Mouse (Mus musculus): ENCODE measurements around the gene Fam208b. TPM values are rescaled to one million over a fixed set of nuclear protein-coding genes. Genes with fewer than 3 reads are reported as not detected.
"Not testable (repeated sequence)": the region's sequence is repeated elsewhere in the genome, so short reads cannot be mapped to it uniquely, and the experiment has no call there.

Fam208b gene
- polyA plus RNA-seq, 1 experiment from 2014 or later, result 15.6 TPM

DNA sequence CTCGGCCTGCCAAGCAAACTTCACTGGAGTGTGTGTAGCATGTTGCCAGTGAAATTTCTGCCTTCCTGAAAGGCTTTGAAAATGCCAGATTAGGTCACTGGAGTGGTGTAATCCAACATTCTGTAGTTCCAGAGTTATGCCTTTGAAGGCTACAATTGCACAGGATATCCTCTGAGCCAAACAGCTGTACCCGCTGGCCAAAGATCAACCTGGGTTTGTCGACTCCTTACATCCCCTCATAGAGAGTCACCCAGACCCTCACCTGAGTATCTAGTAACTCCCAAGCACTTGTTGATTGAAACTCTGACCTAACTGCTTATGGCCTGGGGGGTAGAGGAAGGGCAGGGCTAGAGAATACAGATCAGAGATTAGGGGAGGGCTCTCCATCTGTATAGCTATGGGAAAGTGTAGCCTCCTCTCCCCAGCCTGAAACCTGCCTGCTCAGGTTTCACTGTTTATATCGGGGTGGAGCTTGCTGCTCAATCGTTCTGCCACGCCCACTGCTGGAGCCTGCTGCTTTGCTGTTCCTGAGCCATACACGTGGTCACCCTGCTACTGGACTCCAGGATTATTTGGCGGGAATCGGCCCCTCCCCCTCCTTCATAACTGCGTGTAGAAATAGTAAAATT, 79.1 kb downstream of the Fam208b start:
- Histone ChIP-seq H3K36me3 (ENCODE audit: control insufficient read depth, insufficient read depth, low read length) (no peaks in the 10 kb centered on the region), H3K4me2 (ENCODE audit: low read length) (no peak overlapping the region), H3K9me3 (replicated peaks; ENCODE audit: control insufficient read depth, low read length, poor library complexity, severe bottlenecking) (no peaks in the 10 kb centered on the region), H3K27me3 (ENCODE audit: control insufficient read depth, insufficient read depth, low read depth, low read length) (no peaks in the 10 kb centered on the region), H3K4me3 (ENCODE audit: low read depth, low read length) (no peak overlapping the region), H3K27ac (ENCODE audit: low read length) (no peak overlapping the region), H3K9ac (ENCODE audit: low read depth, low read length) (no peak overlapping the region), H3K4me1 (ENCODE audit: control insufficient read depth, insufficient read depth, low read length) (no peaks in the 10 kb centered on the region; the same call in 1 of the 2 replicates)
- ATAC-seq, result no peak
- WGBS, result 72% methylated on average over 10 of the region's 10 CpGs

DNA sequence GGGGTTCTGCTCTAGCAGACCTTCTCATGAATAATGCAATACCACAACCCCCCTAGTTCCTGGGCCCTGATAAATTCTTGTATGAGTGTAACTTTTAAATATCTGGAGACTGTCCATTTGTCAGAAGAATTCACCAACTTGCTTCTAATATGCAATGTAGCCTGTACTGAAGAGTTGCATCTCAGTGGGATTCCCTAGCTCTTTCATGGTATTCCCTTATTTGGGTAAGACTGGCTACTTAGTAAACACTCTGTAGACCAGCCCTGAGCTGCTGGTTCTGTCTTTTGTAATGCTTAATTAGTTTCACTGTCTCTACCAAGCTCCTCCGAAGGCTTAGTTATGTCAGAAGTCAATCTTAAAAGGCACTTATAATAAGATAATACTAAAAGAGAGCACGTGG, 79.7 kb downstream of the Fam208b start:
- not testable (repeated sequence) for H3K4me2 ChIP-seq (ENCODE audit: low read length); H3K4me1 ChIP-seq (ENCODE audit: control insufficient read depth, insufficient read depth, low read length); H3K9ac ChIP-seq (ENCODE audit: low read depth, low read length); H3K36me3 ChIP-seq (ENCODE audit: control insufficient read depth, insufficient read depth, low read length); H3K4me3 ChIP-seq (ENCODE audit: low read depth, low read length); H3K9me3 ChIP-seq (replicated peaks; ENCODE audit: control insufficient read depth, low read length, poor library complexity, severe bottlenecking); H3K27ac ChIP-seq (ENCODE audit: low read length); H3K27me3 ChIP-seq (ENCODE audit: control insufficient read depth, insufficient read depth, low read depth, low read length); ATAC-seq
- 45% methylated on average over 2 of the region's 2 CpGs for WGBS

DNA sequence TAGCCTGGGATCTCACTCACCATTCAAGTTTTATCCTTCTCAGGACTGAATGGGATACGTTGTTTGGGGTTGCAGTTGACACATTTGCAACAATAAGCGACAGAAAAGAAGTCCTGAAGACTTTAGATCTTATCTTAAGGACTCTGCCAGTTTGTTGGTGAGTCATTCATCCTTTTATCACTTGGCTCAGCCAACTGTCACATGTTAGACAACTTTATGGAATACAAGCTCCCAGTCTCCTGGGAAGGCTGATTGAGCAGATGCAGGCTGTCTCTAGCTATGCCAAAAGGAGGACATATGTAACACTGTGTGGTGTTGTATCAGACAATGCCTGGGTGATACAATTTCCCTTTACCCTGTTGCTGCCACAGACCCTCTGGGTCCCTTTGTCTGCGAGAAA, 80.5 kb downstream of the Fam208b start:
- Histone ChIP-seq H3K9me3 (replicated peaks; ENCODE audit: control insufficient read depth, low read length, poor library complexity, severe bottlenecking) (no peaks in the 10 kb centered on the region), H3K9ac (ENCODE audit: low read depth, low read length) (no peak overlapping the region), H3K36me3 (ENCODE audit: control insufficient read depth, insufficient read depth, low read length) (no peaks in the 10 kb centered on the region), H3K27me3 (ENCODE audit: control insufficient read depth, insufficient read depth, low read depth, low read length) (no peaks in the 10 kb centered on the region), H3K4me3 (ENCODE audit: low read depth, low read length) (no peak overlapping the region), H3K27ac (ENCODE audit: low read length) (no peak overlapping the region), H3K4me1 (ENCODE audit: control insufficient read depth, insufficient read depth, low read length) (no peaks in the 10 kb centered on the region), H3K4me2 (ENCODE audit: low read length) (no peak overlapping the region)
- ATAC-seq, result no peak
- WGBS, result 51% methylated on average over 3 of the region's 3 CpGs

DNA sequence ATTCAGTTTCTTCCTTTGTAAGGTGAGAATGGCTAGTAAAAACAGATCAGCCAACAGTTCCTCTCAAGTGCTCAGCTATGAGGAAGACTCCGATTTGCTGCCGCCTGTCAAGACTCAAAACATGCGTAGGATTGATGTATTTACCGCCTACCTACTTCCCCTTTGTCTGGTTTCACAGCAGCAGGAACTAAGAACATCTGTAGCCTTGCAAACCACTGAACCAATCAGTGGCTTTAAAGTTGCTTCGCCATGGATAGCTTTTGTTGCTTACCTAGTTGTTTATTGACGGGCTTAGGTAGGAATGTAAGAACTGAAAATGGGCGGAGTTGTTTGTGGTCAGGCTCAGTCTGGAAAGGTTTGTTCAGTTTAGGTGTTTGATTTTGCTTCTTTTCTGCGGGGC, 84.6 kb downstream of the Fam208b start:
- no peaks in the 10 kb centered on the region for H3K36me3 ChIP-seq (ENCODE audit: control insufficient read depth, insufficient read depth, low read length)
- no peaks in the 10 kb centered on the region for H3K9me3 ChIP-seq (replicated peaks; ENCODE audit: control insufficient read depth, low read length, poor library complexity, severe bottlenecking)
- WGBS, result 86% methylated on average over 8 of the region's 8 CpGs
- no peak for ATAC-seq
- no peaks in the 10 kb centered on the region for H3K27me3 ChIP-seq (ENCODE audit: control insufficient read depth, insufficient read depth, low read depth, low read length)
- no peak overlapping the region for H3K9ac ChIP-seq (ENCODE audit: low read depth, low read length)
- no peak overlapping the region for H3K27ac ChIP-seq (ENCODE audit: low read length)
- H3K4me1 ChIP-seq (ENCODE audit: control insufficient read depth, insufficient read depth, low read length), result no peaks in the 10 kb centered on the region
- no peak overlapping the region for H3K4me3 ChIP-seq (ENCODE audit: low read depth, low read length)
- H3K4me2 ChIP-seq (ENCODE audit: low read length), result no peak overlapping the region

DNA sequence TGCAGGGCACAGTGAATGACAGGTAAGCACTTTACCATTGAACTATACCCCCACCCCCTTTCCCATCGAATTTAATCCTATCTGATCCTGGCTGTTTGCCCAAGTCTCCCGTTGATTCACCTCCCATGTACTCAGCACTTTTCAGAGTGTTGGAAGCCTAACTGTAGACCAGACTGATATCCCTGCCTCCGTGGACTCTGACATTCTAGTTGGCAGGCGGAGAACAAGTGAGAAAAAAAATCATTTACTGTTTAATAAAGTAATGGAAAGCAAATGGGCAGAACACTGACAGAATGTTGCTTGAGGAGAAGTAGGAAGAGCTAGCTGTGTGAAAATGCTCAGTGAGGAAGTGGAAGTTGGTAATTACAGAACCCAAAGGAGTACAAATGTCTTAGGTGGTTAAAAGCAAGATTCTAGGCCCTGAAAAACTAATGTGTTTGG, 85.3 kb downstream of the Fam208b start:
- 66% methylated on average over 4 of the region's 4 CpGs for WGBS
- Histone ChIP-seq H3K36me3 (ENCODE audit: control insufficient read depth, insufficient read depth, low read length) (no peaks in the 10 kb centered on the region), H3K27me3 (ENCODE audit: control insufficient read depth, insufficient read depth, low read depth, low read length) (no peaks in the 10 kb centered on the region), H3K9ac (ENCODE audit: low read depth, low read length) (no peak overlapping the region), H3K4me2 (ENCODE audit: low read length) (no peak overlapping the region), H3K4me1 (ENCODE audit: control insufficient read depth, insufficient read depth, low read length) (no peaks in the 10 kb centered on the region), H3K4me3 (ENCODE audit: low read depth, low read length) (no peak overlapping the region), H3K9me3 (replicated peaks; ENCODE audit: control insufficient read depth, low read length, poor library complexity, severe bottlenecking) (no peaks in the 10 kb centered on the region), H3K27ac (ENCODE audit: low read length) (no peak overlapping the region)
- no peak for ATAC-seq

DNA sequence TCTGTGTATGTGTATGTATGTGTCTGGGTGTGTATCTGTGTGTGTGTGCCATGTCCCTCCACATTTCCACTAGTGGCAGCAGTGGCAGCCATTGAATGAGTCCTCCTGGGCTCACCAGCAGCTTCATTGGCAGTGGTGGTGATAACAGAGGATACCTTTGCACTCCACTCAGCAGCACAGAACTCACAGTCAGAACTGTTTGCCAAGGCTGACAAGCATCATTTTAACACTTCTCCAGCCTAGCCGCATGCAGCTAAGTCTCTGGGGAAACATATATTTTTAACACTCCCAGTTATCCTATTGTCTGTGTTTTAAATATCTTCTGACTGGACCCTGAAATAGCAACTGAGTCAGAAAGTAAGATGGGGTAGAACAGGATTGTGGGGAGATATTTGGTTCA, 87.0 kb downstream of the Fam208b start:
- Histone ChIP-seq H3K27me3 (ENCODE audit: control insufficient read depth, insufficient read depth, low read depth, low read length) (no peaks in the 10 kb centered on the region), H3K4me1 (ENCODE audit: control insufficient read depth, insufficient read depth, low read length) (no peaks in the 10 kb centered on the region), H3K36me3 (ENCODE audit: control insufficient read depth, insufficient read depth, low read length) (no peaks in the 10 kb centered on the region), H3K9me3 (replicated peaks; ENCODE audit: control insufficient read depth, low read length, poor library complexity, severe bottlenecking) (no peaks in the 10 kb centered on the region), H3K27ac (ENCODE audit: low read length) (no peak overlapping the region), H3K4me2 (ENCODE audit: low read length) (no peak overlapping the region), H3K9ac (ENCODE audit: low read depth, low read length) (no peak overlapping the region), H3K4me3 (ENCODE audit: low read depth, low read length) (no peak overlapping the region)
- no peak for ATAC-seq
- 84% methylated on average over 1 of the region's 1 CpGs for WGBS

DNA sequence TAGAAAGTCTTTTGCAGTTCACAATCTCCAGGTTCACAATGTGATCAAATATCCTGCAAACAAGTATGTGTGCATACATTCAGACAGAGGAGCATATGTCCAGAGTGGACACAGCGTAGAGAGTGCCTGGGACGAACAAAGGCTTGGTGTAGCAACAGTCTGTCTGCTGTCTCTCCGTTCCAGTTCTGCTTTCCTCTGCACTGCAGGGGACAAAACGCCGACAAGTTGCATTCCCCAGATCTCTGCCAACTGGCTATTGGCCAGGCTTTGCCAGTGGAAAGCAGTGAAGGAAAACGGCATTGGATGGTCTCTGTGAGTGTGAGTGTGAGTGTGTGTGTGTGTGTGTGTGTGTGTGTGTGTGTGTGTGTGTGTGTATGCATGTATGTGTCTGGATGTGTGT, 87.4 kb downstream of the Fam208b start:
- WGBS, result 60% methylated on average over 6 of the region's 6 CpGs
- no peak for ATAC-seq
- no peak overlapping the region for H3K4me2 ChIP-seq (ENCODE audit: low read length)
- no peak overlapping the region for H3K4me3 ChIP-seq (ENCODE audit: low read depth, low read length)
- H3K27me3 ChIP-seq (ENCODE audit: control insufficient read depth, insufficient read depth, low read depth, low read length), result no peaks in the 10 kb centered on the region
- no peak overlapping the region for H3K27ac ChIP-seq (ENCODE audit: low read length)
- H3K9ac ChIP-seq (ENCODE audit: low read depth, low read length), result no peak overlapping the region
- no peaks in the 10 kb centered on the region for H3K36me3 ChIP-seq (ENCODE audit: control insufficient read depth, insufficient read depth, low read length)
- H3K9me3 ChIP-seq (replicated peaks; ENCODE audit: control insufficient read depth, low read length, poor library complexity, severe bottlenecking), result no peaks in the 10 kb centered on the region
- H3K4me1 ChIP-seq (ENCODE audit: control insufficient read depth, insufficient read depth, low read length), result no peaks in the 10 kb centered on the region

DNA sequence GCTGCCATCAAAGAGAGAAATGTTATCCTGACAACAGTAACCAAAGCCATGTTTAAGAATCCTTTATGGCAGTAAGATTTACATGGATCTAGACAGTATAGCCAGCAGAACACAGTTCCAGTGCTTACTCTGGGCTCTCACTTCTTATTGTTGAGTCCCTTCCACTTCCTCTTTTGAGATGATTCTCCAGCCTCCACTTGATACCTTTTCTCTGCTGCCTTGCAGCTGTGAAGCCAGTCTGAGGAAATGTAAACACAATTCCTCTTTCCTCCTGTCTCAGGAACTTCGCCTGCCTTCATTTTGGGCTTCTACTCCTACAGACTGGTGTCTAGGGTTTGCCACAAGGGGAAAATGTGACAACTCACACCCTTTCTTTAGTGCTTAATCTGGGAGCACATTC, 90.9 kb downstream of the Fam208b start:
- H3K9ac ChIP-seq (ENCODE audit: low read depth, low read length); H3K27ac ChIP-seq (ENCODE audit: low read length); H3K4me2 ChIP-seq (ENCODE audit: low read length); ATAC-seq; H3K4me3 ChIP-seq (ENCODE audit: low read depth, low read length); H3K9me3 ChIP-seq (replicated peaks; ENCODE audit: control insufficient read depth, low read length, poor library complexity, severe bottlenecking); H3K27me3 ChIP-seq (ENCODE audit: control insufficient read depth, insufficient read depth, low read depth, low read length); H3K4me1 ChIP-seq (ENCODE audit: control insufficient read depth, insufficient read depth, low read length); H3K36me3 ChIP-seq (ENCODE audit: control insufficient read depth, insufficient read depth, low read length): not testable (repeated sequence)
- 40% methylated on average over 1 of the region's 1 CpGs for WGBS

DNA sequence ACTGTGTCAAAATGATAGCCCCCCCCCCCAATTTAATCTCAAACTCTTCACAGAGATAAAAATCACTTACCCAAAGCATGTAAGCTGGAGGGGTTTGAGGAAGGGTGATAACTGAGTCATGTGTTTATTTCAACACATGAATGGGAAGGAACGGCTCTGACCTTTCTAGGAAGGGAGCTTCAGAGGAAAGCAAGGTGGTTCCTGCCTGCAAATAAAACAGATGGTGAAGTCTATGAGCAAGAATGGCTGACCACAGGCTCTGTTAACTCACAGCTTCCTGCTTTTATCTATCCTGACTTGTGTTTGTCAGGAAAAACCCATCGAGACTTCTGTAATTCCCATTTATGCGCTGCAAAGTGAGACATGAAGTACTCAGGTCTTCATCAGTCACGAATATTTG, 91.6 kb downstream of the Fam208b start:
- H3K4me1 ChIP-seq (ENCODE audit: control insufficient read depth, insufficient read depth, low read length); H3K9me3 ChIP-seq (replicated peaks; ENCODE audit: control insufficient read depth, low read length, poor library complexity, severe bottlenecking); H3K4me3 ChIP-seq (ENCODE audit: low read depth, low read length); H3K27me3 ChIP-seq (ENCODE audit: control insufficient read depth, insufficient read depth, low read depth, low read length); H3K27ac ChIP-seq (ENCODE audit: low read length); ATAC-seq; H3K36me3 ChIP-seq (ENCODE audit: control insufficient read depth, insufficient read depth, low read length); H3K9ac ChIP-seq (ENCODE audit: low read depth, low read length); H3K4me2 ChIP-seq (ENCODE audit: low read length): not testable (repeated sequence)
- 97% methylated on average over 2 of the region's 4 CpGs for WGBS

Measured in midbrain, embryonic 16.5 days (tissue).